Mouse (Mus musculus) intestine, embryonic 15.5 days (tissue): ENCODE measurements around the gene Osr1. TPM values are rescaled to one million over a fixed set of nuclear protein-coding genes. Genes with fewer than 3 reads are reported as not detected.

Experiments used
- ATAC-seq: fragments of 200-750 bp; cut with Nextera tagmentation; 2 replicates; pipeline ENCODE4 v1.8.0; 2017; ENCODE audit warnings: moderate TSS enrichment, moderate library complexity
- H3K27ac ChIP-seq: fragments of 300-500 bp; sonication (generic); 2 replicates; pipeline ENCODE4 v1.5.1; 2015; ENCODE audit warnings: mild to moderate bottlenecking, inconsistent platforms
- H3K27me3 ChIP-seq: fragments of 300-500 bp; sonication (generic); replicated peaks from 2 replicates; pipeline ENCODE4 v1.6.1; 2015; ENCODE audit warnings: inconsistent platforms
- H3K36me3 ChIP-seq: fragments of 300-500 bp; sonication (generic); 2 replicates; pipeline ENCODE4 v1.6.1; 2015; ENCODE audit warnings: inconsistent platforms
- H3K4me1 ChIP-seq: fragments of 300-500 bp; sonication (generic); replicated peaks from 2 replicates; pipeline ENCODE4 v1.6.1; 2015; ENCODE audit warnings: inconsistent platforms
- H3K4me2 ChIP-seq: fragments of 300-500 bp; sonication (generic); replicated peaks from 2 replicates; pipeline ENCODE4 v1.6.1; 2015; ENCODE audit warnings: mild to moderate bottlenecking, inconsistent platforms
- H3K4me3 ChIP-seq: fragments of 300-500 bp; sonication (generic); replicated peaks from 2 replicates; pipeline ENCODE4 v1.5.1; 2015; ENCODE audit warnings: inconsistent platforms
- H3K9ac ChIP-seq: fragments of 300-500 bp; sonication (generic); 2 replicates; pipeline ENCODE4 v1.6.1; 2015; ENCODE audit warnings: inconsistent platforms
- H3K9me3 ChIP-seq: fragments of 300-500 bp; sonication (generic); 2 replicates; pipeline ENCODE4 v1.6.1; 2016; ENCODE audit warnings: inconsistent platforms
- WGBS: fragments of 180-500 bp; shearing (Covaris S2); methylation state at CpG from one replicate; pipeline ENCODE4 v1.1.7; 2015; 5-methylcytosine and 5-hydroxymethylcytosine counted together
- polyA plus RNA-seq: library from polyadenylated mRNA; unstranded; fragments of >200 nt; fragmentation: Nextera tagmentation; extraction: Ambion mirVana; gene quantifications from 2 replicates; pipeline ENCODE4 v1.2.1, GENCODE M21; 2015

The Osr1 gene
- polyA plus RNA-seq, 1 experiment from 2014 or later, result 37.8 TPM

- Histone ChIP-seq H3K27me3 (peaks cover 87% of the 10 kb centered on the region), H3K9me3 (no peaks in the 10 kb centered on the region), H3K27ac (no peak overlapping the region), H3K4me1 (peaks cover 18% of the 10 kb centered on the region; the same call in 1 of the 2 replicates), H3K4me3 (0 out of 2 replicates have a peak overlapping the region, but pooled peaks have one; percentile 9), H3K9ac (no peak overlapping the region), H3K36me3 (no peaks in the 10 kb centered on the region), H3K4me2 (peak overlapping the region; percentile 36)
- ATAC-seq, result no peak
- 30% methylated on average over 4 of the region's 4 CpGs for WGBS
Observed at GRCm38 (mm10) chr12:9578591-9578990, 8.7 kb downstream of the Osr1 start.

- H3K9ac ChIP-seq, result no peak overlapping the region
- no peak for ATAC-seq
- peak overlapping the region; percentile 51 for H3K4me2 ChIP-seq
Observed at GRCm38 (mm10) chr12:9579301-9580030, 9.6 kb downstream of the Osr1 start.

GRCm38 (mm10) chr12:9580041-9580905, 10.4 kb downstream of the Osr1 start:
- no peak overlapping the region for H3K9ac ChIP-seq
- H3K36me3 ChIP-seq, result no peaks in the 10 kb centered on the region
- WGBS, result 7% methylated on average over 33 of the region's 33 CpGs
- peak overlapping the region; percentile 22 for H3K4me3 ChIP-seq
- peaks cover 75% of the 10 kb centered on the region for H3K27me3 ChIP-seq
- H3K27ac ChIP-seq, result no peak overlapping the region
- peaks cover 11% of the 10 kb centered on the region; the same call in 1 of the 2 replicates for H3K4me1 ChIP-seq
- H3K4me2 ChIP-seq, result peak overlapping the region; percentile 51
- no peaks in the 10 kb centered on the region for H3K9me3 ChIP-seq
- no peak for ATAC-seq

More at GRCm38 (mm10) chr12:9579301-9580030, 9.6 kb downstream of the Osr1 start:
- Histone ChIP-seq H3K4me3 (0 out of 2 replicates have a peak overlapping the region, but pooled peaks have one; percentile 9), H3K4me1 (peaks cover 12% of the 10 kb centered on the region; the same call in 1 of the 2 replicates), H3K27ac (no peak overlapping the region), H3K36me3 (no peaks in the 10 kb centered on the region), H3K27me3 (peaks cover 83% of the 10 kb centered on the region), H3K9me3 (no peaks in the 10 kb centered on the region)
- 10% methylated on average over 31 of the region's 31 CpGs for WGBS

GRCm38 (mm10) chr12:9581011-9581410, 11.1 kb downstream of the Osr1 start:
- Histone ChIP-seq H3K27me3 (peaks cover 69% of the 10 kb centered on the region), H3K4me1 (peaks cover 11% of the 10 kb centered on the region; the same call in 1 of the 2 replicates), H3K9me3 (no peaks in the 10 kb centered on the region), H3K4me2 (peak overlapping the region; percentile 51), H3K4me3 (peak overlapping the region; percentile 23), H3K36me3 (no peaks in the 10 kb centered on the region), H3K27ac (no peak overlapping the region), H3K9ac (no peak overlapping the region)
- ATAC-seq, result no peak
- 5% methylated on average over 30 of the region's 30 CpGs for whole genome bisulfite sequencing

GRCm38 (mm10) chr12:9581506-9581905, 11.6 kb downstream of the Osr1 start:
- Histone ChIP-seq H3K4me3 (no peak overlapping the region), H3K27ac (no peak overlapping the region), H3K36me3 (no peaks in the 10 kb centered on the region), H3K4me2 (no peak overlapping the region), H3K27me3 (peaks cover 64% of the 10 kb centered on the region), H3K9me3 (no peaks in the 10 kb centered on the region), H3K9ac (no peak overlapping the region), H3K4me1 (peaks cover 11% of the 10 kb centered on the region; the same call in 1 of the 2 replicates)
- no peak for ATAC-seq
- WGBS, result 12% methylated on average over 12 of the region's 12 CpGs

- WGBS, result 29% methylated on average over 14 of the region's 14 CpGs
- H3K9me3 ChIP-seq, result no peaks in the 10 kb centered on the region
- no peaks in the 10 kb centered on the region for H3K36me3 ChIP-seq
- ATAC-seq, result no peak
- no peak overlapping the region for H3K27ac ChIP-seq
- no peak overlapping the region for H3K4me3 ChIP-seq
- no peak overlapping the region for H3K4me2 ChIP-seq
- peaks cover 11% of the 10 kb centered on the region; the same call in 1 of the 2 replicates for H3K4me1 ChIP-seq
- peaks cover 55% of the 10 kb centered on the region for H3K27me3 ChIP-seq
- no peak overlapping the region for H3K9ac ChIP-seq
Observed at GRCm38 (mm10) chr12:9582248-9582995, 12.5 kb downstream of the Osr1 start.

GRCm38 (mm10) chr12:9583380-9583779, 13.5 kb downstream of the Osr1 start:
- peaks cover 11% of the 10 kb centered on the region; the same call in 1 of the 2 replicates for H3K4me1 ChIP-seq
- 21% methylated on average over 2 of the region's 2 CpGs for WGBS
- no peak overlapping the region for H3K4me3 ChIP-seq
- no peak overlapping the region for H3K4me2 ChIP-seq
- no peak overlapping the region for H3K27ac ChIP-seq
- H3K36me3 ChIP-seq, result no peaks in the 10 kb centered on the region
- ATAC-seq, result no peak
- H3K9ac ChIP-seq, result no peak overlapping the region
- H3K9me3 ChIP-seq, result no peaks in the 10 kb centered on the region
- peaks cover 45% of the 10 kb centered on the region for H3K27me3 ChIP-seq

GRCm38 (mm10) chr12:9584366-9585084, 14.6 kb downstream of the Osr1 start:
- Histone ChIP-seq H3K4me1 (peaks cover 11% of the 10 kb centered on the region; the same call in 1 of the 2 replicates), H3K27ac (no peak overlapping the region), H3K4me2 (peak overlapping the region; percentile 74), H3K27me3 (peaks cover 34% of the 10 kb centered on the region), H3K36me3 (no peaks in the 10 kb centered on the region), H3K9ac (no peak overlapping the region), H3K9me3 (no peaks in the 10 kb centered on the region), H3K4me3 (peak overlapping the region; percentile 33)
- 1% methylated on average over 23 of the region's 23 CpGs for WGBS
- peak; percentile 97 for ATAC-seq

GRCm38 (mm10) chr12:9585085-9585453, 15.2 kb downstream of the Osr1 start:
- H3K27me3 ChIP-seq, result peaks cover 29% of the 10 kb centered on the region
- ATAC-seq, result peak; percentile 84
- WGBS, result 4% methylated on average over 7 of the region's 7 CpGs
- H3K36me3 ChIP-seq, result no peaks in the 10 kb centered on the region
- peak overlapping the region; percentile 33 for H3K4me3 ChIP-seq
- H3K27ac ChIP-seq, result no peak overlapping the region
- H3K9me3 ChIP-seq, result no peaks in the 10 kb centered on the region
- no peak overlapping the region for H3K9ac ChIP-seq
- H3K4me2 ChIP-seq, result peak overlapping the region; percentile 74
- peaks cover 8% of the 10 kb centered on the region; the same call in 1 of the 2 replicates for H3K4me1 ChIP-seq

GRCm38 (mm10) chr12:9587732-9588131, 17.8 kb downstream of the Osr1 start:
- no peak for ATAC-seq
- Histone ChIP-seq H3K4me3 (no peak overlapping the region), H3K4me1 (no peaks in the 10 kb centered on the region), H3K4me2 (no peak overlapping the region), H3K9me3 (no peaks in the 10 kb centered on the region), H3K27me3 (peaks cover 8% of the 10 kb centered on the region), H3K9ac (no peak overlapping the region), H3K27ac (no peak overlapping the region), H3K36me3 (no peaks in the 10 kb centered on the region)
- whole genome bisulfite sequencing, result 83% methylated on average over 1 of the region's 1 CpGs

- Histone ChIP-seq H3K36me3 (no peaks in the 10 kb centered on the region), H3K4me3 (no peak overlapping the region), H3K4me2 (no peak overlapping the region), H3K27me3 (no peaks in the 10 kb centered on the region), H3K9ac (no peak overlapping the region), H3K27ac (no peak overlapping the region), H3K4me1 (no peaks in the 10 kb centered on the region), H3K9me3 (no peaks in the 10 kb centered on the region)
- 78% methylated on average over 7 of the region's 7 CpGs for WGBS
- no peak for ATAC-seq
Observed at GRCm38 (mm10) chr12:9589561-9590134, 19.7 kb downstream of the Osr1 start.
